Mouse (Mus musculus) ES-Bruce4 (cell line): ENCODE data around the gene H2-DMa.

Experiments
- CTCF ChIP-seq: IDR thresholded peaks from one replicate; pipeline ENCODE4 v1.8.1; 2011; ENCODE audit warnings: low read depth, low read length
- POLR2A ChIP-seq: IDR thresholded peaks from one replicate; pipeline ENCODE4 v1.8.1; 2011; ENCODE audit warnings: low read length; ENCODE audit not compliant: insufficient read depth

DNA sequence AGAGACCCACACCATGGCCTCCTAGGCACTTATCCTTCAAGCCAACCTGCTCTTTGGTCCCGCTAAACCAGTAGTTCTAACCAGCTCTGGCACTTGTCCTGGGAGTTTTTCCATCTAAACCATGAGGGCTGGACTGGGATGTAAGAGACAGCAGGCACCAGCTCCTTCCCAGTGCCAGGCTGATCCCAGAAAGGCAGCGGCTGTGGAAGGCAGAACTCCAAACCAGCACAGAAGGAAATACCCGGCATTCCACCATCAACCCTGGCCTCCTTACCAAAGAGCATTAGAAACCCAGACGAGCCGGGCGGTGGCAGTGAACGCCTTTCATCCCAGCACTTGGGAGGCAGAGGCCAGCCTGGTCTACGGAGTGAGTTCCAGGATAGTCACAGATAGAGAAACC is 9.0 kb upstream of the H2-DMa start:
- TF ChIP-seq POLR2A (no peak), CTCF (no peak)
